Mouse (Mus musculus) adrenal gland, adult 8-10 months (tissue): ENCODE measurements around the gene Srarp. TPM values are rescaled to one million over a fixed set of nuclear protein-coding genes. Genes with fewer than 3 reads are reported as not detected.

ENCODE experiments used
- DNase-seq: peaks from one replicate; pipeline ENCODE4 v3.0.0; 2022
- total RNA-seq, 4 experiments: library from RNA; stranded (reverse); gene quantifications; 2 replicates each; pipeline ENCODE4 v1.2.4; 2022

The Srarp gene
- total RNA-seq, 4 experiments from 2014 or later = 0.68 TPM; not detected in 3

DNA sequence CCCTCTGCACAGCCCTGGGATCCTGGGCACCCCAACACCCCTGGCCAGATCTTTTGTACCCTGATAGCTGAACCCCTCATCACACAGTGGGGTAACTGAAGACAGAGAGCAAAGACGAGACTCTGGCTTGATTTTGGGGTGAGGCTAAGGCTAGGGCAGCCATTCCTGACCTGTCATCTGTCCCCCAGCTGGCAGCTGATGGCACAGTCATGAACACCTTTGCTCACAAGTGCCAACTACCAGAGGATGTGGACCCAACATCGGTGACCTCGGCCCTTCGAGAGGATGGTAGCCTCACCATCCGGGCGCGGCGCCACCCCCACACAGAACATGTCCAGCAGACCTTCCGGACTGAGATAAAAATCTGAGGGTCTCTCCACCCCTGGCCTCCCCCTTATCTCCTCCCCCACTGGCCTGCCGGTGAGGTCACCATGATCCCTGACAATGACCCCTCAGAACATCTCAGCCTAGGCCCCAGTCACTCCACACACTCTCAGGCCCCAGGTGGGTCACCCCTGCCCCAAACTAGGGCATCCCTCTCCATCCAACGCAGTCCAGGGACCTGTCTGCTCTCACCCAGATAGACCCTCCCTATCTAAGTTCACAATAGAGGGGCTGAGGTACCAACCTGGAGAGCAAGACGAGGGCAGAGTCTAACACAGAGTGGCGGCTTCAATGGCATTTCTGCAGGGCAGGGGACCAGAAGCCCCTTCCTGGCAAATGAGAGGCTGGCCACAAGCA is 12.0 kb downstream of the Srarp start:
- no peak for DNase-seq

GRCm38 (mm10) chr4:141423288-141423687 is 12.6 kb downstream of the Srarp start:
- no peak for DNase-seq

DNA sequence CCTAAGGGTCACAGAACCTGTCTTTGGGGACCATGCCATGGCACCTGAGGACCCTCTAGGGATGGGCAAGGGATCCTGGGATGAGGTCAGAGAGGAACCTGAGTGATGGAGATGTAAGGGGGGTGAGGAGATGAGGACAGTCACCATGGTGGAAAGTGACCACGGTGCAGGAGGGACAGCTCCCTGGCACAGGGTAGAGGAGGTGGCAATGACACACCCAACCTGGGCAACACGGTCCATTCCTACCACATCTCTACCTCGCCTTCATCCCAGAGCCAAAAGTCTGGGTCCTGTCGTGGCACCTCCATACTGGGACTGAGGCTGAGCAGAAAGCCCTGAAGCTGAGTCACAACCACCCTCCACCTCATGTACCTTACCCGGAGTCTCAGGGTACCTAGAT is 13.1 kb downstream of the Srarp start:
- DNase-seq = no peak

DNA sequence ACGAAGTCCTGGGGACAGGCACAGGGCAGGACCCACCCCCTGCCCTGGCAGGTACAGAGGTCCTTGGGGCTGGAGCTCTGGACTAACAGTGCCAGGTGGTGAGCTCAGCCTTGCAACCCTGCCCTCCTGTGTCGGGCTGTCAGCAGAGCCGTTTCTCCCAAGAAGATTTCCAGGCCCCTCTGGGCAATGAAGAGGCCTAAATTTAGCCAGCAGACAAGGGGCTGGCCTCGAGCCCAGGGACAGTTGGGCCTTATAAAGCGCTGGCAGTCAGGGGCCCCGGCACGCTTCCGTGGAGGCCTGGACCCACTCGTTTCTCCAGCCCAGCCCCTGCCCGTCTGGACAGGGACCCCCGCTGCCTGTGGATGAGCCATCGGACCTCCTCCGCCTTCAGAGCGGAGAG is 14.5 kb downstream of the Srarp start:
- DNase-seq = no peak

DNA sequence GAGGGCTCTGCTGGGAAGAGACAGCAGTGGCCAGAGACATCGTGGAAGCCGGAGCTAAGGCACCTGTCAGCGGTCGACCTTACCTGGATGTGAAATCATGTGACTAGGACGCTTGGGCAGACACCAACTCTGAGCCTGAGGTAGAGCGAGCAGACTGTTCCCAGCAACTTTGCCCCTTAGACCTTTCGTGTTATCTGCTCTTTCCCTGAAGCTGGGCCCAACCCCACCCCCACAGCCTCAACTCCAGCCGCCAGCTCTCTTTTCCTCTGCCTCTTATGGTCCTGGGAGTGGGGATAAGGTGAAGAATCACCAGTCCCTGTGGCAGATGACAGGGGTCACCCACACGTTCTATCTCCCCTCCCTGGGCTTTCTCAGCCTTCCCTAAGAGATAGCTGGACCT is 15.0 kb downstream of the Srarp start:
- no peak for DNase-seq

- DNase-seq = no peak
Observed at GRCm38 (mm10) chr4:141420192-141420829, 15.6 kb downstream of the Srarp start, which contains the start of gene Hspb7. Gene Hspb7 (plus strand): TSS chr4:141420779.

DNA sequence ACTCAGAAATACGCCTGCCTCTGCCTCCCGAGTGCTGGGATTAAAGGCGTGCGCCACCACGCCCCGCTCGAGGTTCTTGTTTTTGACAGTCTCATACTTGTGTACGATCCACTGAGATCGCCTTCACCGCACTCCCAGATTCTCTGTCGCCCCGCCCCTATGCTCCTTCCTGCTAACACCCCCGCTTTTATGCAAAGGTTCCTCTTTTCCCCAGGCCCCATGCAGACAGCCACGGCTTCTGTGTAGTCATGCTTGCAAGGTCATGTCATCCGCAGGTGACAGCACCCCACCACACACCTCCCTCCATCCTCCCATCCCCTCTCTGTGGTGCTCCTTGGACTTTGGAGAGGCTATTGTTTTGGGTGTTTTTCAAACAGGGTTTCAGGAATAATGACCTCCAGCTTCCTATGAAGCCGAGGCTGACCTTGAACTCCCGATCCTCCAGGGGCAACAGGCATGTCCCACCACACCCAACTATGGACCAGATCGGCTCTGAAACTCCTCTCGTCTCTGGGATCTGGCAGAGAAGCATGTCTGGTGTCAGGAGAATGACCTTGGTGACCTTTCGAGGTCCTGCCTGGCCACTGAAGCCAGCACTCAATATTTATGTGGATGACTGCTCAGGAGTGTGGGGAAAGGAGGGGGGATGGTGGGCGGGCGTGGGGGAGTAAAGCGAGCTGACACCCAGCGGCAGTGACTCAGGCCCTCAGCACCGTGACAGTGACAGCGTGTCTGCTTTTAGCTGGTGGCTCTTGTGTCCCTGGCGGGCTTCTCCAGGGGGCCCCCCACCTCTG is 16.3 kb downstream of the Srarp start:
- DNase-seq = no peak

DNA sequence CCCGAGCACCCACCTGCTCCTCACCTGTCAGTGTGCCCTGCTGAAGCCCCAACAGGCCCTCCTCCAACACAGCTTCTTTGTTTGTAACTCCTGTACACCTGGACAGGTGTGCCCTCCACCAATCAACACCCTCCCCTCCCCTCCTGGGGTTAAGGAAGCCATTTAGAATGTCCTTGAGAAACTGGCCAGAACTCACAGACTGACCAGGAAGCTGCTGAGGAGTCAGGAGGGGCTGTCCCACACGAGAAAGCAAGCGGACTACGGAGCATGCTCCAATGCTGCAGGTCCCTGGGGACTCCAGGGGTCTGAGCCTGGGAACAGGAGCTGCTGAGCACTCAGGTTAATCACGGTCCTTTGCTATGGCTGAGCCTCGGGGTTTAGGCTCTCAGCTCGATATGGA is 20.0 kb downstream of the Srarp start, which contains the start of gene Clcnkb:
Gene Clcnkb, minus strand, starts transcription at position 91 of the 400 bp plus-strand sequence.
- DNase-seq = no peak

- no peak for DNase-seq
Observed at GRCm38 (mm10) chr4:141411430-141411992, 24.4 kb downstream of the Srarp start.

GRCm38 (mm10) chr4:141408577-141408976 is 27.3 kb downstream of the Srarp start:
- no peak for DNase-seq

DNA sequence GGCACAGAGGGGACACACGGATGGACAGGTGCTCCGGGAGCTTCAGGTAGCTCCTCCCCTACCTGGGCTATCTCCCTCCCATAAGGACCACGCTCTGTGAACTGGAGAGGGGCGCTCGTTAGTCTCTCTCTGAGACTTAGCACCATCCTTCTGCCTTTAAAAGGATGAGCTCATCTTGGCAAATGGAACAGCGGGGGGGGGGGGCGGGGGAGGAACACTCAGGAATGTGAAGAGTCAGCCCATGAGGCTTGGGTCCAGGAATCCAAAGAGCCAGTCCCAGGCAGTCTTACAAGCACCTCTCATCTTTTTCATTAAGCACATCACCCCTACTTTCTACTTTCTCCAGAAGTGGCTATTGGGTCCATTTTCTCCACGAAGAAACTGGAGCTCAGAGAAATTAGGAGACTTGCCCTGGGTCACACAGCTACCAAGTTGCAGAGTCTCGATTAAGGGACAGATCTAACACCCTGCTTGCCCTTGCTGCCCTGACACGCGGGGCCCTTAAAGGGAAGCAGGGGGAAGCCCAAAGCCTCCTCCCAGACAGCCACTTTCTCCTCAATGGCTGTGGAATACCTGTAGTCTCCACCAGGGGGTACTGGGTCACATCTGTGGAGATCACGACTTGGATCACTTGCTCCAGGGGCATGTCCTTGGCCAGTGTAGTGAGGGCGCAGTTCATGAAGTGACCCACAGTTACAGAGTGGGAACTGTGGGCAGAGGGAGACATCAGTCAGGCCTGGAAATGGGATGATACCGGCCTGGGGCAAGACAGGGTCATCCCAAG is 29.2 kb downstream of the Srarp start:
- no peak for DNase-seq

- DNase-seq = no peak
Observed at GRCm38 (mm10) chr4:141405314-141405622, 30.6 kb downstream of the Srarp start.

DNA sequence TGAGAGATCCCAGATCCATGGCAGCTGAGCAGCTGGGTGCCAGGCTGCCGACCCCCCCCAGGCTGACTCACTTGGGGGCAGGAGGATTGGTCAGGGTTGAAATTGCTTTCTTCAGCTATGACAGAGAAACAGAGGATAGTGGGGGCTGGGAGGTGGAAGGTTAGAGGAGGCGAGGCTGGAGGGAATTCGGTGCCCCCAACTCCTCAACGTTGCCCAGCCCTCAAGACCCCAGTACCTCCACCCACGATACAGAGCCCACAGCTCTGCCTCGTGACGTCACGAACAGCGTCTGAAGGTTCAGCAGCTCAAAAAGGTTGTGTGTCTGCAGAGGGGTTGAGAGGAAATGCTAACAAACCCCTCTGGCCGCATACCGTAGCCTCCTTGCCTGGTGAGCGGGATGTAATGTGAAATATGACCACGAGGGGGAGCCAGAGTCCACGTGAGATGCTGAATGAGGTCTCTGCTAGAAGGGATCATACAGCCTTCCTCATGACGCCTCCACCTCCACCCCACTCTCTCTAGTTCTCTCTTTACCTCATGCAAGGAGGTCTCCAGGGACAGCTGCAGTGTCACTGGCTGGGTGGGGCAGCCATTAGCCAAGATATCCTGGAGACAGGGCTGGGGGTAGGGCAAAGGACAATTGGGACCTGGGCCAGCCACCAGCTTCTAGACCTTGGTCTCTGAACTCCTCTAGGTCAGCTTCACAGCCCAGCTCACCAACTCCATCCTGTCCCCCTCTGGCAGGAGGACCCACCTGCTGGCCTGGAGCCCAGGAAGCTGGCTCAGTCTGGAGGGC is 31.2 kb downstream of the Srarp start:
- peak; percentile 74 for DNase-seq

GRCm38 (mm10) chr4:141400171-141400570 is 35.7 kb downstream of the Srarp start:
- no peak for DNase-seq

GRCm38 (mm10) chr4:141398545-141398944 is 37.4 kb downstream of the Srarp start, which contains the start of gene Clcnka:
Gene Clcnka (minus strand): TSS chr4:141398724.
- no peak for DNase-seq

GRCm38 (mm10) chr4:141397861-141398260 is 38.0 kb downstream of the Srarp start:
- DNase-seq = no peak

GRCm38 (mm10) chr4:141394751-141395150 is 41.2 kb downstream of the Srarp start:
- DNase-seq = no peak

DNA sequence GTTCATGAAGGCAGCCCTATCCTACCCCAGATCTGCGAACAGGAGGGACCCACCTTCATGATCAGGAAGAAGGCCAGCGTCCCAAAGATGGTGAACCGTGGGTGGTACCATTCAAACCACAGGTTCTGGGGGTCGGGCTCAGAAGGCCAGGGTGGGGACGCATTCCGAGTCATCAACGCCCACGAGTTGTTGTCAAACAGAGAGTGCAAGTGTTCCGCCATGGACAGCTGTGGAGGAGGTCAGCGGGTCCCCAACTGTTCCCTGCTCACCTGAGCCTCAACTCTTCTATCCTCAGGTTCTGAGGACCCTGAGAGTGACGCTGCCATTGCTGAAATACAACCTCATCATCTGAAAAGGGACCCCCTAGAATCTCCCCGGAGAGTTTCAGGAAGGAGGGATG is 44.6 kb downstream of the Srarp start:
- DNase-seq = no peak

- DNase-seq = no peak
Observed at GRCm38 (mm10) chr4:141389366-141390150, 46.3 kb downstream of the Srarp start.

- no peak for DNase-seq
Observed at GRCm38 (mm10) chr4:141387933-141388332, 48.0 kb downstream of the Srarp start.
